Mouse (Mus musculus) limb, embryonic 15.5 days (tissue): Measurements from ENCODE around the gene Itga6. TPM values are rescaled to one million over a fixed set of nuclear protein-coding genes. Genes with fewer than 3 reads are reported as not detected.

Experiments
- ATAC-seq: fragments of 200-750 bp; cut with Nextera tagmentation; 2 replicates; pipeline ENCODE4 v1.8.0; 2017; ENCODE audit warnings: low read depth, moderate TSS enrichment; ENCODE audit not compliant: insufficient number of reproducible peaks, low FRiP score, low TSS enrichment
- H3K27ac ChIP-seq: fragments of 300-500 bp; sonication (generic); 2 replicates; pipeline ENCODE4 v1.5.1; 2015; ENCODE audit warnings: moderate library complexity, mild to moderate bottlenecking, inconsistent platforms
- H3K27me3 ChIP-seq: fragments of 300-500 bp; sonication (generic); 2 replicates; pipeline ENCODE4 v1.6.1; 2015; ENCODE audit warnings: inconsistent platforms
- H3K36me3 ChIP-seq: fragments of 300-500 bp; sonication (generic); 2 replicates; pipeline ENCODE4 v1.6.1; 2015; ENCODE audit warnings: inconsistent platforms
- H3K4me1 ChIP-seq: fragments of 300-500 bp; sonication (generic); 2 replicates; pipeline ENCODE4 v1.6.1; 2015; ENCODE audit warnings: inconsistent platforms
- H3K4me2 ChIP-seq: fragments of 300-500 bp; sonication (generic); 2 replicates; pipeline ENCODE4 v1.6.1; 2015; ENCODE audit warnings: mild to moderate bottlenecking, inconsistent platforms
- H3K4me3 ChIP-seq: fragments of 300-500 bp; sonication (generic); 2 replicates; pipeline ENCODE4 v1.5.1; 2015; ENCODE audit warnings: mild to moderate bottlenecking, inconsistent platforms
- H3K9ac ChIP-seq: fragments of 300-500 bp; sonication (generic); 2 replicates; pipeline ENCODE4 v1.6.1; 2015; ENCODE audit warnings: inconsistent platforms
- H3K9me3 ChIP-seq: fragments of 300-500 bp; sonication (generic); 2 replicates; pipeline ENCODE4 v1.6.1; 2016; ENCODE audit warnings: inconsistent platforms
- WGBS: fragments of 180-500 bp; shearing (Covaris S2); methylation state at CpG from one replicate; pipeline ENCODE4 v1.1.7; 2015; 5-methylcytosine and 5-hydroxymethylcytosine counted together
- polyA plus RNA-seq: library from polyadenylated mRNA; unstranded; fragments of >200 nt; fragmentation: Nextera tagmentation; extraction: Ambion mirVana; gene quantifications from 2 replicates; pipeline ENCODE4 v1.2.1, GENCODE M21; 2015

Gene Itga6
- 38.5 and 47.2 TPM in 2 replicates for polyA plus RNA-seq

DNA sequence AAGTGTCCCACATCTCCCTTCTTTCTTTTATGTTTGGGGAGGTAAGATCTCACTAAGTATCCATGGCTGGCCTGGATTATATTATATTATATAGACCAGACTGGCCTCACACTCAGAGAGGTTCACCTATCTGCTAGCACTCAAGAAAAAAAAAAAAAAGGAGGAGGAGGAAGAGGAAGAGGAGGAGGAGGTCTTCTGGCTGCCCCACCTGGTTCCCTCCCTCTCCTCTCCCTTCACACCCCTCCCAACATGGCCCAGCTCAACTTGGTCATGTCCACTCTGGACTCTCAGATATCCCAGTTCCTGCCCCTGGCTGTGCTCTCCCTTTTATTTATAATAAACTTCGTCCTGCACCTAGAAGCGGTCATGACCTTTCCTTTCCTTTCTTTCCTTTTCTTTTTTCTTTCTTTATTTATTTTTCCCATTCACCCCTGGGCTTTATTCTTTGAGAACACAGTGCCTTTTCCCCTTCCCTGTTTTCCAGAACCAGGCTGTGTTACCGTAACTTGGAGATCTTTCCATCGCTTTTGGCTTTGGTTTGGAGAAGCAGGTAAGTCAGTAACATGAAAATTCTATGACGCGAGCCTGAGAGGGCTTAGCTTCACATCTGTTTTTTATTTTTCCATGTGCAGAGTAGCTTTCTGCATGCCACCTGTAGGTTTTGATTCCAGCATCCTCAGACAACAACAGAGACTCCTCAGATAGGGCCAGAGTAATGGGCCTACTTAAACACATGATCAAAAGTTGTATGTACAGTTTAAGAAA lies at the start of gene Itga6:
Gene Itga6 (plus strand): TSS at position 7 of the 765 bp plus-strand sequence.
- Histone ChIP-seq H3K27me3 (no peaks in the 10 kb centered on the region), H3K4me1 (peaks cover 8% of the 10 kb centered on the region; the same call in 1 of the 2 replicates), H3K4me2 (no peak within 1 kb of the TSS), H3K4me3 (no peak within 1 kb of the TSS), H3K9me3 (no peaks in the 10 kb centered on the region), H3K36me3 (no peaks in the 10 kb centered on the region), H3K9ac (no peak within 1 kb of the TSS), H3K27ac (no peak within 1 kb of the TSS)
- WGBS: 37% methylated on average over 6 of the region's 6 CpGs
- ATAC-seq: no peak

- H3K9ac ChIP-seq: no peak overlapping the region
- 82% methylated on average over 1 of the region's 1 CpGs for WGBS
- H3K27me3 ChIP-seq: no peaks in the 10 kb centered on the region
- H3K27ac ChIP-seq: no peak overlapping the region
- H3K36me3 ChIP-seq: no peaks in the 10 kb centered on the region
- peaks cover 8% of the 10 kb centered on the region; the same call in 1 of the 2 replicates for H3K4me1 ChIP-seq
- no peak for ATAC-seq
- H3K4me2 ChIP-seq: no peak overlapping the region
- H3K4me3 ChIP-seq: no peak overlapping the region
- no peaks in the 10 kb centered on the region; the same call in 1 of the 2 replicates for H3K9me3 ChIP-seq
Observed at GRCm38 (mm10) chr2:71696776-71697175, 48.6 kb upstream of the Itga6 start.

- Histone ChIP-seq H3K27ac (no peak overlapping the region), H3K9ac (no peak overlapping the region), H3K27me3 (no peaks in the 10 kb centered on the region), H3K4me3 (no peak overlapping the region), H3K36me3 (no peaks in the 10 kb centered on the region), H3K4me1 (peaks cover 12% of the 10 kb centered on the region), H3K9me3 (no peaks in the 10 kb centered on the region), H3K4me2 (no peak overlapping the region)
- ATAC-seq: no peak
- WGBS: 41% methylated on average over 8 of the region's 8 CpGs
Observed at GRCm38 (mm10) chr2:71697408-71698336, 47.7 kb upstream of the Itga6 start.

DNA sequence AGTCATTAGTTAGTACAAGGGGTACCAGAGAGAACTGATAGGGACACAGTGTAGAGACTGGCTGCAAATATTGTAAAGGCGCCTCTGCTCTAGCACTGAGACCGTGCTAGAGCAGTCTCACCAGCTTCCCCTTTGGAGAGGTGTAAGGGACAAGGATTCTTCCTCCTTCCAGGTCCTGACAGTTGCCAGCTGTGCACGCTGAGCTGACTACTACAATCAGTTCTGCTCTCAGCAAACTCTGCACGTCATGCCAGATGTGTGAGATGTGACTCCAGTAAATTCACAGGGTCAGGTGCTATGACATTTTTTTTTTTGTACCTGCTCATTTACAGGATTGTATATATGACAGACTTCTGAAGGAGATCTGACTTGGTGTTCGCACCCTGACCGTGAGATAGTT lies 47.0 kb upstream of the Itga6 start:
- no peak overlapping the region for H3K27ac ChIP-seq
- no peak overlapping the region for H3K4me3 ChIP-seq
- no peak overlapping the region for H3K4me2 ChIP-seq
- 73% methylated on average over 6 of the region's 6 CpGs for WGBS
- no peak for ATAC-seq
- H3K27me3 ChIP-seq: no peaks in the 10 kb centered on the region
- peaks cover 12% of the 10 kb centered on the region for H3K4me1 ChIP-seq
- no peaks in the 10 kb centered on the region for H3K9me3 ChIP-seq
- no peak overlapping the region for H3K9ac ChIP-seq
- H3K36me3 ChIP-seq: no peaks in the 10 kb centered on the region

GRCm38 (mm10) chr2:71698942-71699341 lies 46.5 kb upstream of the Itga6 start:
- ATAC-seq: no peak; the same call in 1 of the 2 replicates
- Histone ChIP-seq H3K9me3 (no peaks in the 10 kb centered on the region), H3K9ac (no peak overlapping the region), H3K27ac (no peak overlapping the region), H3K27me3 (no peaks in the 10 kb centered on the region), H3K4me2 (no peak overlapping the region), H3K36me3 (no peaks in the 10 kb centered on the region), H3K4me3 (no peak overlapping the region), H3K4me1 (peaks cover 12% of the 10 kb centered on the region)
- WGBS: 34% methylated on average over 7 of the region's 7 CpGs

DNA sequence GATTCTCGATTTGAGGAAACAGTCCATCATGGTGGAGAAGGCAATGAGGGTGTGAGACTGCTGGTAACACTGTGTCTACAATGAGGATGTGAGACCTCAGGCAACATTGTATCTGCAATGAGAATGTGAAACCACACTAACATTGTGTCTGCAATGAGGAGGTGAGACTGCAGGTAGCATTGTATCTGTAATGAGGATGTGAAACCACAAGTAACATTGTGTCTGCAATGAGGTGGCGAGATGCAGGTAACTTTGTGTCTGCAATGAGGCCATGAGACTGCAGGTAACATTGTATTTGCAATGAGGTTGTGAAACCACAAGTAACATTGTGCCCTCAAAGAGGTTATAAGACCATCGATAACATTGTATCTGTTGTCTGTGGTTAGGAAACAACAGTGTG lies 44.1 kb upstream of the Itga6 start:
- Histone ChIP-seq H3K36me3 (no peaks in the 10 kb centered on the region), H3K4me3 (no peak overlapping the region), H3K27ac (no peak overlapping the region), H3K9me3 (no peaks in the 10 kb centered on the region), H3K27me3 (no peaks in the 10 kb centered on the region), H3K9ac (no peak overlapping the region), H3K4me1 (peaks cover 16% of the 10 kb centered on the region), H3K4me2 (no peak overlapping the region)
- WGBS: 92% methylated on average over 3 of the region's 3 CpGs
- no peak for ATAC-seq

GRCm38 (mm10) chr2:71704309-71704708 lies 41.1 kb upstream of the Itga6 start:
- no peak overlapping the region for H3K9ac ChIP-seq
- no peak for ATAC-seq
- H3K36me3 ChIP-seq: no peaks in the 10 kb centered on the region
- no peaks in the 10 kb centered on the region for H3K27me3 ChIP-seq
- no peaks in the 10 kb centered on the region for H3K9me3 ChIP-seq
- no peak overlapping the region for H3K4me2 ChIP-seq
- H3K27ac ChIP-seq: no peak overlapping the region
- H3K4me3 ChIP-seq: no peak overlapping the region
- WGBS: 48% methylated on average over 5 of the region's 5 CpGs
- peaks cover 7% of the 10 kb centered on the region; the same call in 1 of the 2 replicates for H3K4me1 ChIP-seq

- H3K36me3 ChIP-seq: no peaks in the 10 kb centered on the region
- H3K27ac ChIP-seq: no peak overlapping the region
- WGBS: 70% methylated on average over 5 of the region's 5 CpGs
Observed at GRCm38 (mm10) chr2:71708886-71709285, 36.5 kb upstream of the Itga6 start.

GRCm38 (mm10) chr2:71711640-71712039 lies 33.8 kb upstream of the Itga6 start:
- WGBS: 47% methylated on average over 2 of the region's 2 CpGs
- Histone ChIP-seq H3K9me3 (no peaks in the 10 kb centered on the region), H3K4me3 (no peak overlapping the region), H3K4me1 (no peaks in the 10 kb centered on the region), H3K36me3 (no peaks in the 10 kb centered on the region), H3K4me2 (no peak overlapping the region), H3K9ac (no peak overlapping the region), H3K27ac (no peak overlapping the region), H3K27me3 (no peaks in the 10 kb centered on the region)
- ATAC-seq: no peak

More at GRCm38 (mm10) chr2:71708886-71709285, 36.5 kb upstream of the Itga6 start:
- peaks cover 3% of the 10 kb centered on the region; the same call in 1 of the 2 replicates for H3K4me1 ChIP-seq
- no peak for ATAC-seq
- no peak overlapping the region for H3K4me3 ChIP-seq
- no peaks in the 10 kb centered on the region for H3K9me3 ChIP-seq
- no peaks in the 10 kb centered on the region for H3K27me3 ChIP-seq
- H3K9ac ChIP-seq: no peak overlapping the region
- no peak overlapping the region for H3K4me2 ChIP-seq

- H3K4me2 ChIP-seq: no peak overlapping the region
- no peaks in the 10 kb centered on the region for H3K27me3 ChIP-seq
- ATAC-seq: no peak
- 90% methylated on average over 5 of the region's 5 CpGs for whole genome bisulfite sequencing
- H3K36me3 ChIP-seq: no peaks in the 10 kb centered on the region
- no peak overlapping the region for H3K4me3 ChIP-seq
- peaks cover 6% of the 10 kb centered on the region for H3K4me1 ChIP-seq
- H3K9me3 ChIP-seq: no peaks in the 10 kb centered on the region
- H3K9ac ChIP-seq: no peak overlapping the region
- no peak overlapping the region for H3K27ac ChIP-seq
Observed at GRCm38 (mm10) chr2:71714416-71714815, 31.0 kb upstream of the Itga6 start.

DNA sequence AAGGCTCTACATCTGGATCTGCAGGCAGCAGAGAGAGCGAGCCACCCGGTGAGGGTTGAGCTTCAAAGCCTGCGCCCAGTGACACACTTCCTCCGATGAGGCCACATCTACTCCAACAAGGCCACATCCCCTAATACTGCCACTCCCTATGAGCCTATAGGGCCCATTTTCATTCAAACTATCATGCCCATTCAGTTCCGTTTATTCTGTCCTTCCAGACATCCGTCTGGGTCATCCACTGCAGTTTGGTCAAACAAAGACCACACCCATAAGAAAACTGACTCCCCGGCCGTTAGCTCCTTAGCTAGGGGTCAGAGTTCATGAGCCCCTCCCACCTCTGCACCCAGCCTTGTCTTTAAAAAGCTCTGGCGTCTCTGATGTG lies 26.4 kb upstream of the Itga6 start:
- no peak for ATAC-seq
- Histone ChIP-seq H3K4me2 (no peak overlapping the region), H3K9ac (no peak overlapping the region), H3K36me3 (no peaks in the 10 kb centered on the region), H3K27ac (no peak overlapping the region), H3K4me3 (no peak overlapping the region), H3K9me3 (no peaks in the 10 kb centered on the region), H3K27me3 (no peaks in the 10 kb centered on the region), H3K4me1 (peaks cover 6% of the 10 kb centered on the region)
- WGBS: 53% methylated on average over 9 of the region's 9 CpGs
